Mouse (Mus musculus) testis, adult 10 weeks (tissue): ENCODE results near the gene Taf5l. TPM values are rescaled to one million over a fixed set of nuclear protein-coding genes. Genes with fewer than 3 reads are reported as not detected.

Experiments used
- polyA plus RNA-seq: library from polyadenylated mRNA; stranded (reverse); fragments of 350-450 nt; fragmentation: Illumina TruSeq; extraction: RNeasy Lipid Tissue Mini Kit (QIAGEN cat#74804); gene quantifications from one replicate; pipeline ENCODE4 v1.2.3, GENCODE M21; 2014; ENCODE audit warnings: low read depth, low replicate concordance

The Taf5l gene
- 10.3 TPM for polyA plus RNA-seq

GRCm38 (mm10) chr8:124021237-124022227 lies at the start of gene Taf5l, which contains the start of gene Urb2:
Taf5l (minus strand) TSS chr8:124021397.
Urb2 (plus strand) TSS chr8:124021508.

DNA sequence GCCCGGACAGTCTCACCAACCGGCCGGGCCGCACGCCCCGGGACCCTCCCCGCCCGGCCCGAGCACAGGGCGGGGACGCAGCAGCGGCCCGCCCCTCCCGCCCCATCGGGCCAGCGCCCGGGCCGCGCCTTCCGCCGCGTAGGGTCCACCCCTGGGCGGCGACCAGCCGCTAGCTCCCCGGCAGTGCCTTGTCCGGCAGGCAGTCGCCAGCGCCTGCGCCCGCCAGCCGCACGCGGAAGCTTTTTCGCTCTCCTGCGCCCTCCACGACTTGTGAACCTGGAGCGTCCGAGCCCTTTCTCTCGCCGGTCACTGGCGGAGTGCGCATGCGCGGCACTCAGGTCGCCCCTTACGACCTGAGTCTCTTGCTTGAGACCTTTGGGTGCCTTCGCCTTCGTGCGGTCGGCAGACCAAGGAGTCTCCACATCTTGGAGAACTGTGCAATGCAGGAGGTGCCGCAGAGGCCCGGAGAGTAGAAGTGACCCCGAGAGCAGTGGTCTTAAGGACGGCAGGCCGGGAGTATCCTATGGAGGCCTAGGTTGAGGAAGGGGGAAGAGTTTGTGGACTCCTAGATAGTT lies 38.3 kb downstream of the Taf5l start, which contains the start of gene Abcb10:
Abcb10 (minus strand) TSS at position 297 of the 575 bp plus-strand sequence.

DNA sequence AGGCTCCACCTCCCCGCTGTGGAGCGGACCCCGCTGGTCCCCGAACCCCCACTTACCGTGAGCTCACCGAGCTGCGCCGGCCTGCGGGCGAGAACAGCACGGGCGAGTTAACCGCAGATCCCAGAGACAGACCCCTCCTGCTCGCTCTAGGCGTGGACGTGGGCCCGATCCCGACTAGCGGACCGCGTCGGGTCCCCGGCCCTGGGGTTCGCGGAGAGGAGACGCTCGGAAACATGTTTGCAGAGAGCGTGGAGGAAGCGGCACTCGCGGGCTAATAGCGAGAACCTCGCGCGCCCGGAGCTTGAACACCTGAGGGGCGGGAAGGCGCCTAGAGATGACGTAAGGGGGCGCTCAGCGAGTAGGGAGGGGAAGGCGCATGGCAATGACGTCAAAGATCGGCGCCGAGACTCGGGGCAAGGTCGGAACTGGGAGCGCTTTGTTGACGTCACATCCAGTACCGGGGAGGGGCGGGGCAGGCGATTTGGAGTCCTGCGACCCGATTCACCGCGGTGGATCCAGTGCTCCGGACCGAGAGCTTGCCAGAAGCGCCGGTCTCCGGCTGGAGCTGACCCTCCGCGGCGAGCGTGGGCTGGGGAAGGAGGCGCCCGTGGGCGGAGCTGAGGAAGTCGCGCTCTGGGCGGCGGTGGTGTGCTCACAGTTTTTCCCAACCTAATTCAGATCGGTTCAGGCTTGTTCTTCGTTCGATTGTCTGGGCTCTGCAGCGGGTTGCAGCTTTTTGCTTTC lies 72.1 kb downstream of the Taf5l start, which contains the start of gene Nup133:
Nup133 (minus strand) TSS at position 324 of the 744 bp plus-strand sequence.

Other genes starting within 250 kb of the Taf5l start
- gene Rab4a, start 215.4 kb downstream of the Taf5l start, polyA plus RNA-seq: 2.2 TPM
- 6.4 TPM for gene Ccsap, start 161.2 kb downstream of the Taf5l start, polyA plus RNA-seq
- gene Acta1, start 126.6 kb downstream of the Taf5l start, polyA plus RNA-seq: not detected
- 20.5 TPM for gene Nup133, start 72.1 kb downstream of the Taf5l start, polyA plus RNA-seq
- 2.5 TPM for gene Abcb10, start 38.3 kb downstream of the Taf5l start, polyA plus RNA-seq
- gene Urb2, start 111 bp upstream of the Taf5l start, polyA plus RNA-seq: 34.1 TPM
- gene Galnt2, start 210.0 kb upstream of the Taf5l start, polyA plus RNA-seq: 1.8 TPM